Mouse (Mus musculus) frontal cortex, postnatal 36 days (tissue): ENCODE data around the gene 5031410I06Rik.
"Not testable (repeated sequence)": the region's sequence is repeated elsewhere in the genome, so short reads cannot be mapped to it uniquely, and the experiment has no call there.

Experiments
- DNase-seq, 2 experiments: peaks; one replicate each; pipeline ENCODE4 v3.0.0; 2022; ENCODE audit warnings: low spot score in 2 of 2

5031410I06Rik gene

DNA sequence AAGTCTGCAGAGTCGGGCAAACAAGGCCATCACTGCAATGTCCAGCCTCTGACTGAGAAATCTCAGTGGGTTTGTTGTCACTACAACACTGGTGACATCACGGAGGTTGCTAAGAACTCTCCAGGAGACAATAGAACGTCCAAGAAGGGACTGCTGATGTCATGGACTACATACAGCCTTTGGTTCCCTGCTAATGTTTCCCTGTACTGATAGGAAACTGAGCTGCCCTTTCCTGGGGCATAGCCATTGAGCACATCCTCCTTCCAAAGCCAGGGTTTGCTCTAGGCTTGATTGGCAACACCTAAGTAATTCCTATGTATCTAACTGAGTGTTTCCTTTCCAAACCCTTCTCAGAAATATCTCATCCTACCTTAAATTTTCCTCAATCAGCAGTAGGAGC is at the start of gene 5031410I06Rik:
Gene 5031410I06Rik (minus strand): TSS at position 101 of the 400 bp plus-strand sequence.
- not testable (repeated sequence) for DNase-seq

DNA sequence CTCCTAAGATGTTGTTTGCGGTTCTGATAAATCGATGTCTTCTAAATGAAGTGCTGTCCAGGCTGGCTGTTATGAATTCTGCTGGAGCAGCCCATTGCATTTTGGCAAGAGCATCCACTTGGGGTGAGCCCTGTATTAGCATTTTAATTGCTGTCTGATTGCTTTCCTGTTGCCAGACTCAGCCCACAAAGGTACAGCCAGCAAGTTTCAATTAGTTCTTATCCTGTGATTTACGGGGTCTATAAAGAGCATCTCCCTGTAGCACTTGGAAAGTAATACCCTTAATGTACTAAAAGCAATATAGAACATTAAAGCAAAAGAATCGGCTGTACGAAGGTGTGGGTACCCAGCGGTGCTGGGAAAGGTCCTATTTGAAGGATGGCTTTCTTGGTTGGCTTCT is 37.7 kb upstream of the 5031410I06Rik start:
- no peak for DNase-seq

DNA sequence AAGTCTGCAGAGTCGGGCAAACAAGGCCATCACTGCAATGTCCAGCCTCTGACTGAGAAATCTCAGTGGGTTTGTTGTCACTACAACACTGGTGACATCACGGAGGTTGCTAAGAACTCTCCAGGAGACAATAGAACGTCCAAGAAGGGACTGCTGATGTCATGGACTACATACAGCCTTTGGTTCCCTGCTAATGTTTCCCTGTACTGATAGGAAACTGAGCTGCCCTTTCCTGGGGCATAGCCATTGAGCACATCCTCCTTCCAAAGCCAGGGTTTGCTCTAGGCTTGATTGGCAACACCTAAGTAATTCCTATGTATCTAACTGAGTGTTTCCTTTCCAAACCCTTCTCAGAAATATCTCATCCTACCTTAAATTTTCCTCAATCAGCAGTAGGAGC is 16.2 kb upstream of the 5031410I06Rik start, which contains the start of gene Gm10220:
Gene Gm10220 (minus strand): TSS at position 101 of the 400 bp plus-strand sequence.
- DNase-seq, result not testable (repeated sequence)

DNA sequence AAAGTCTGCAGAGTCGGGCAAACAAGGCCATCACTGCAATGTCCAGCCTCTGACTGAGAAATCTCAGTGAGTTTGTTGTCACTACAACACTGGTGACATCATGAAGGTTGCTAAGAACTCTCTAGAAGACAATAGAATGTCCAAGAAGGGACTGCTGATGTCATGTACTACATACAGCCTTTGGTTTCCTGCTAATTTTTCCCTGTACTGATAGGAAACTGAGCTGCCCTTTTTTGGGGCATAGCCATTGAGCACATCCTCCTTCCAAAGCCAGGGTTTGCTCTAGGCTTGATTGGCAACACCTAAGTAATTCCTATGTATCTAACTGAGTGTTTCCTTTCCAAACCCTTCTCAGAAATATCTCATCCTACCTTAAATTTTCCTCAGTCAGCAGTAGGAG is 16.0 kb downstream of the 5031410I06Rik start, which contains the start of gene Gm10471:
Gene Gm10471 (minus strand): TSS at position 101 of the 400 bp plus-strand sequence.
- not testable (repeated sequence) for DNase-seq

DNA sequence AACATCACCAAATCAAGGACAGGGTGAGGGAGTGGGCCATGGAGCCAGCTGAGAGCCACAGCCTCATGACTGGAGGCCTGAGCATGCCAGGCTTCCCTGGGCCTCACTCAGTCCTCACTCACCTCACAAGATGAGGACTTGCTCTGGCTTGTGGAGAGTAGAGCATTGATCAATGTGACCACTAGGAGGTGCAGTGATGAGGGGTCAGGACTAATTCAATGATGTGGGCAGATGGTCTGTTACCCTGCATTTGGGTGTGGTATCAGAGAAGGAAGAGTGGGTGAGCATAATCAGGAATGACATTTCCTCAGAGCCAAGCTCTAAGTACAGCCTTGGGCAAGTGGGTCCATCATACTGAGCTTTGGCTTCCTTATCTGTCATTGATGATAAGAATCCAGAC is 26.1 kb downstream of the 5031410I06Rik start:
- DNase-seq, result not testable (repeated sequence)

DNA sequence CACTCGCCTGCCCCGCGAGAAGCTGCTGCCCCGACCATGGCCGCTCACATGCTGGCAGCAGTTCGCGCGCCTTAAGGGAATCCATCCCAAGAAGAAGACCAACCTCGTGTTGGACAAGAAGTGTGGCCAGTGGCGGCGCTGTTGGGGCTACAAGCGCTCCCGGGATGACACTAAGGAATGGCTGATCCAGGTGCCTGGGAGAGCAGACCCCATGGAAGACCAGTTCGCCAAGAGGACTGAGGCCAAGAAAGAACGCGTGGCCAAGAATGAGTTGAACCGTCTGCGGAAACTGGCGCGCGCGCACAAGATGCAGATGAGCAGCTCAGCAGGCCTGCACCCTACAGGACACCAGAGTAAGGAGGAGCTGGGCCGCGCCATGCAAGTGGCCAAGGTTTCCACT is 34.4 kb downstream of the 5031410I06Rik start:
- DNase-seq, result no peak

DNA sequence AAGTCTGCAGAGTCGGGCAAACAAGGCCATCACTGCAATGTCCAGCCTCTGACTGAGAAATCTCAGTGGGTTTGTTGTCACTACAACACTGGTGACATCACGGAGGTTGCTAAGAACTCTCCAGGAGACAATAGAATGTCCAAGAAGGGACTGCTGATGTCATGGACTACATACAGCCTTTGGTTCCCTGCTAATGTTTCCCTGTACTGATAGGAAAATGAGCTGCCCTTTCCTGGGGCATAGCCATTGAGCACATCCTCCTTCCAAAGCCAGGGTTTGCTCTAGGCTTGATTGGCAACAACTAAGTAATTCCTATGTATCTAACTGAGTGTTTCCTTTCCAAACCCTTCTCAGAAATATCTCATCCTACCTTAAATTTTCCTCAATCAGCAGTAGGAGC is 46.7 kb downstream of the 5031410I06Rik start, which contains the start of gene Gm7347:
Gene Gm7347 (minus strand): TSS at position 101 of the 400 bp plus-strand sequence.
- not testable (repeated sequence) for DNase-seq
